Mouse (Mus musculus) embryonic fibroblast, embryonic 13.5 days (primary cell): Measurements from ENCODE around the gene Nit2.

Source experiments
- CTCF ChIP-seq: IDR thresholded peaks from 2 replicates; pipeline ENCODE4 v1.5.1; 2011; ENCODE audit warnings: mild to moderate bottlenecking, control low read depth, low read length, moderate library complexity, borderline replicate concordance; ENCODE audit not compliant: insufficient read depth
- POLR2A ChIP-seq: IDR thresholded peaks from 2 replicates; pipeline ENCODE4 v1.6.1; 2011; ENCODE audit warnings: low read depth, mild to moderate bottlenecking, control low read depth, low read length, moderate library complexity

DNA sequence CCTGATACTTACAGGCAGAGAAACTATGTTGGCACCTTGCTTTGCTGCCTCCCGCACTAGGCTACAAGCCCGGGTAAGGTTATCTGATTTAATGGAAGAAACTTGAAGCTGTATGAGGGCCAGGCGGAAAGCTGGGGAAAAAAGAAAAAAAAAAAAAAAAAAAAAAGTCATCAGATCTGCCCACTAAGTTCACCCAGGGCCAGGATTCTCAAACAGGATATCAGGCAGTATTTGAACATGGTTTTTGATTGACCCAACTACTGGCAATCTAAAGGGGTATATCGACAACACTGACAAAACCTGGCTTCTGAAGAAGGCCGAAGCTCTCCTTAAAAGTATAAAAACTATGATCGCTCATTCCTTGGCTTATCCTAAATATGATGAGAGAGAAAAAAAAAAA lies 1.1 kb downstream of the Nit2 start:
- TF ChIP-seq CTCF = no peak
- TF ChIP-seq POLR2A = no peak
